Mouse (Mus musculus) brain, embryonic 14.5 days (tissue): ENCODE data around the gene Trpc6.

ENCODE experiments used
- CTCF ChIP-seq: fragments of 200-500 bp; IDR thresholded peaks from 2 replicates; pipeline ENCODE4 v1.5.1; 2012; ENCODE audit warnings: inconsistent platforms, mild to moderate bottlenecking, moderate library complexity, borderline replicate concordance; ENCODE audit not compliant: insufficient read depth, insufficient read length; ENCODE audit errors: extremely low read depth
- POLR2A ChIP-seq: fragments of 200-500 bp; IDR thresholded peaks from 2 replicates; pipeline ENCODE4 v1.6.1; 2012; ENCODE audit warnings: mild to moderate bottlenecking, inconsistent platforms, borderline replicate concordance; ENCODE audit not compliant: poor library complexity, insufficient read depth, insufficient read length, severe bottlenecking; ENCODE audit errors: extremely low read depth

DNA sequence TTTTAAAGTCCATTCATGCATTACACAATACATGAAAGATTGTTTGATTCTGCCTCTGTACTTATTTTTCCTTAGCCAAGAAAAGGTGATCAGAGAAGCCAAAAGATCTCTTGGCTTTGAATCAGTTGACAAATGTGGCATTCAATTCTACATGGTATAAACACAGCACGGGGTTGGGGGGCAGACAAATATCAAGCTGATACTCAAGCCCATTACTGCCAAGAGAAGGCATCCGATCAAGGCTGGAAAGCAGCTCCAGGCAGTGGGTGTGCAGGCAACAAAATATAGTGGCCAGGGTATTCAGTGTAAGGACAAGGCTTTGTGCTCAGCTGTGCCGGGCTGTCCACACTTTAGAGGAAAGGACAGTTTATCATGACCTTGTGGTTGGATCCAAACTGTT is 185.1 kb downstream of the Trpc6 start:
- TF ChIP-seq CTCF: no peak
- no peak for TF ChIP-seq POLR2A
